Mouse (Mus musculus) liver, embryonic 14.5 days (tissue): ENCODE results near the gene B430305J03Rik. TPM values are rescaled to one million over a fixed set of nuclear protein-coding genes. Genes with fewer than 3 reads are reported as not detected.

Source experiments
- ATAC-seq: fragments of 200-750 bp; cut with Nextera tagmentation; 2 replicates; pipeline ENCODE4 v1.8.0; 2017; ENCODE audit warnings: moderate number of reproducible peaks, mild to moderate bottlenecking, moderate library complexity; ENCODE audit not compliant: insufficient read depth
- DNase-seq, 3 experiments: peaks; one replicate each; pipeline ENCODE4 v3.0.0-alpha.2; 2012 to 2013; ENCODE audit warnings: low read depth in 3 of 3, low spot score in 3 of 3
- H3K27ac ChIP-seq: fragments of 300-500 bp; sonication (generic); 2 replicates; pipeline ENCODE4 v1.5.1; 2014; ENCODE audit warnings: moderate library complexity, mild to moderate bottlenecking, control low read depth, inconsistent platforms
- H3K27me3 ChIP-seq: fragments of 300-500 bp; sonication (generic); 2 replicates; pipeline ENCODE4 v1.6.1; 2014; ENCODE audit warnings: mild to moderate bottlenecking, low read length, moderate library complexity; ENCODE audit not compliant: control insufficient read depth, insufficient read depth
- H3K36me3 ChIP-seq: fragments of 300-500 bp; sonication (generic); replicated peaks from 2 replicates; pipeline ENCODE4 v1.6.1; 2014; ENCODE audit warnings: low read depth; ENCODE audit not compliant: control insufficient read depth, insufficient read depth
- H3K4me1 ChIP-seq, 2 experiments: fragments of 200-500 bp in 1 of 2; fragments of 300-500 bp in 1 of 2; sonication (generic) in 1 of 2; replicated peaks; 2 replicates each; pipeline ENCODE4 v1.6.1; 2012 to 2014; ENCODE audit warnings: antibody characterized with exemption in 1 of 2, inconsistent platforms in 1 of 2, low read length in 1 of 2; ENCODE audit not compliant: control insufficient read depth in 2 of 2, insufficient read depth in 2 of 2
- H3K4me2 ChIP-seq: fragments of 300-500 bp; sonication (generic); 2 replicates; pipeline ENCODE4 v1.6.1; 2014; ENCODE audit warnings: low read depth, mild to moderate bottlenecking, control low read depth, moderate library complexity
- H3K4me3 ChIP-seq, 2 experiments: fragments of 200-500 bp in 1 of 2; fragments of 300-500 bp in 1 of 2; sonication (generic) in 1 of 2; 2 replicates each; pipeline ENCODE4 v1.5.1; 2012 to 2014; ENCODE audit warnings: low read depth in 2 of 2, low read length in 2 of 2, mild to moderate bottlenecking in 2 of 2, control low read depth in 1 of 2, inconsistent platforms in 1 of 2, moderate library complexity in 1 of 2; ENCODE audit not compliant: insufficient read depth in 1 of 2
- H3K9ac ChIP-seq: fragments of 300-500 bp; sonication (generic); replicated peaks from 2 replicates; pipeline ENCODE4 v1.6.1; 2014; ENCODE audit warnings: mild to moderate bottlenecking, control low read depth, moderate library complexity
- H3K9me3 ChIP-seq: fragments of 300-500 bp; sonication (generic); 2 replicates; pipeline ENCODE4 v1.6.1; 2016; ENCODE audit warnings: low read length, mixed read lengths; ENCODE audit not compliant: control insufficient read depth
- CTCF ChIP-seq: IDR thresholded peaks from 2 replicates; pipeline ENCODE4 v1.5.1; 2016; ENCODE audit warnings: antibody characterized with exemption, low read depth, control low read depth
- EP300 ChIP-seq: IDR thresholded peaks from 2 replicates; pipeline ENCODE4 v1.6.1; 2016; ENCODE audit warnings: antibody characterized with exemption, low read depth
- WGBS: fragments of 180-500 bp; shearing (Covaris S2); extraction: QIAGEN DNeasy Blood & Tissue Kit; methylation state at CpG from one replicate; pipeline ENCODE4 v1.1.7; 2014; ENCODE audit not compliant: insufficient replicate concordance; 5-methylcytosine and 5-hydroxymethylcytosine counted together
- polyA plus RNA-seq, 2 experiments: library from polyadenylated mRNA; depleted of rRNA in 1 of 2; stranded (reverse) in 1 of 2; unstranded in 1 of 2; fragments of >200 nt; fragmentation: Nextera tagmentation in 1 of 2; extraction: Ambion mirVana in 1 of 2; gene quantifications; 2 replicates each; pipeline versions ENCODE4 v1.2.1 to v1.2.3; 2012 to 2014

The B430305J03Rik gene
- polyA plus RNA-seq, 2 experiments = 0.04 TPM; not detected in 1

DNA sequence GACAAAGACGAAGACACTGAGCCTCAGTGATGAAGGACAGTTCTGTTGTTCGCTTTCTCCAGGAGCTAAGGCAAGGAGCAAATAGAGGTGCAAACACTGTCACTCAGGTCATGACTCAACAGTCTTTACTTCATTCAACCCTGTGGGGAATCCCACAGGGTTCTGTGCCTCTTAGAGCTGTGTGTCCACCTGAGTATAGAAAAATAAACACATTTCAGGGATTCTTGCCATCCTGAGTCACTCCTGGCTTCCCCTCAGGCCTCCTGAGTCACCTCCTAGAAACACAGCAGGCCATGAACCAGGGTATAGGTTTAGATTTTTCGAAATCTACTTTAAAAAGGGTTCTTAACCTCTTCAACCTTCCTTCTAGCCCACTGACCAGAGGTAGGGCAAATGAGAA is 29.6 kb upstream of the B430305J03Rik start:
- Histone ChIP-seq H3K36me3 (no peaks in the 10 kb centered on the region), H3K9me3 (no peaks in the 10 kb centered on the region), H3K4me1 (peaks cover 7 to 16% of the 10 kb centered on the region in 2 experiments; a peak in 3 of 4 replicates), H3K4me3 (no peak overlapping the region), H3K27me3 (no peaks in the 10 kb centered on the region), H3K4me2 (no peak overlapping the region), H3K9ac (no peak overlapping the region), H3K27ac (no peak overlapping the region)
- ATAC-seq (no peak), DNase-seq (no peak)
- WGBS = 67% methylated on average over 3 of the region's 3 CpGs
- no peak for TF ChIP-seq EP300
- no peak for TF ChIP-seq CTCF

GRCm38 (mm10) chr3:61393520-61393919 is 27.8 kb upstream of the B430305J03Rik start:
- no peak overlapping the region for H3K9ac ChIP-seq
- H3K4me1 ChIP-seq = peaks cover 7 to 16% of the 10 kb centered on the region in 2 experiments; a peak in 3 of 4 replicates
- H3K36me3 ChIP-seq = no peaks in the 10 kb centered on the region
- H3K27me3 ChIP-seq = no peaks in the 10 kb centered on the region
- no peaks in the 10 kb centered on the region for H3K9me3 ChIP-seq
- no peak overlapping the region for H3K4me2 ChIP-seq
- 31% methylated on average over 3 of the region's 3 CpGs for WGBS
- DNase-seq = no peak
- no peak for ATAC-seq
- no peak overlapping the region for H3K27ac ChIP-seq
- TF ChIP-seq EP300 (no peak), CTCF (no peak)
- H3K4me3 ChIP-seq = no peak overlapping the region

DNA sequence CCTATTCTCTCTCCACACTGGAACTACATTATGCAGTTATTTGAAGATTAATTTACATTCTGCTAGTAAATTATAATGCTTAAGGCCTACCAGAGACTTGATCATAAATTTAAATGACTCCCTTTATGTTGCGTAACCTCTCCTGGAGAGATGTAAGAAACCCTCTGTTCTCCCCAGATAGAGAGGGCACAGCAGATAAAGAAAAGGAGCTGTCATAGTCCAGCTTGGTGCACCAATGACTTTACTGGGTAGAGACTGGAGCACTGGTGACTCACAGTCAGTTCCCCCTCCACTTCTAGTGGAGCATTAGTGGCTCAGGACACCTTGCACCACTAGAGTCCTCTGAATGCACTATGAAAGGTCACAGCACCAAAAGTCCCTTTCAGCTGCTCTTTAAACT is 27.1 kb upstream of the B430305J03Rik start:
- no peak overlapping the region for H3K27ac ChIP-seq

DNA sequence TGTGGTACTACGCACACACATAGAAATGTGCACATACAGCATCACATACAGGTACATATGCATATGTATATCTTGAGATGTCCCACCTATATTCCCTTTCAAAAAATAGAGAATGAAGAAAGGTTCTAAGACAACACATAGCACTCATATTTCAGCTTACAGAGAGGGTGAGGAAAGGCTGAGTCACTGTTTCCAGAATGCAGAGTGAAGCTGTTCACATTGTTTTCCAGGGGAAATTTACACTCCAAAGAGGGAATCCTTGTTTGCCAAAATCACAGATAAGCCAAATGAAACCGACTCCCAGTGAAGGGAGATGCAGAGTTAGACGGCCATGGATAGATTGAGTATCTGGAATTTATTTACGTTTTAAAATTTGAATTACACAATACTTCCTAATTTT is 25.8 kb upstream of the B430305J03Rik start:
- Histone ChIP-seq H3K9me3 (no peaks in the 10 kb centered on the region), H3K4me1 (peaks cover 7 to 13% of the 10 kb centered on the region in 2 experiments; a peak in 3 of 4 replicates), H3K9ac (no peak overlapping the region), H3K27ac (no peak overlapping the region), H3K4me3 (no peak overlapping the region), H3K36me3 (no peaks in the 10 kb centered on the region), H3K27me3 (no peaks in the 10 kb centered on the region), H3K4me2 (no peak overlapping the region)
- WGBS = 53% methylated on average over 4 of the region's 4 CpGs
- TF ChIP-seq EP300 = no peak
- TF ChIP-seq CTCF = no peak
- no peak for ATAC-seq
- no peak for DNase-seq

More for the DNA sequence above, 27.1 kb upstream of the B430305J03Rik start:
- peaks cover 7 to 16% of the 10 kb centered on the region in 2 experiments; a peak in 3 of 4 replicates for H3K4me1 ChIP-seq
- peak; percentile 28 to 52 (median 44) for DNase-seq
- H3K36me3 ChIP-seq = no peaks in the 10 kb centered on the region
- no peak overlapping the region for H3K9ac ChIP-seq
- no peaks in the 10 kb centered on the region for H3K9me3 ChIP-seq
- TF ChIP-seq CTCF (no peak), EP300 (peak; percentile 57; the same call in 1 of the 2 replicates)
- no peak overlapping the region for H3K4me3 ChIP-seq
- no peak overlapping the region for H3K4me2 ChIP-seq
- peak; percentile 96 for ATAC-seq
- H3K27me3 ChIP-seq = no peaks in the 10 kb centered on the region
- WGBS = 10% methylated on average over 1 of the region's 1 CpGs

- Histone ChIP-seq H3K36me3 (no peaks in the 10 kb centered on the region), H3K4me2 (no peak overlapping the region), H3K9me3 (no peaks in the 10 kb centered on the region), H3K4me1 (no peaks in the 10 kb centered on the region; a peak in 1 of 4 replicates), H3K4me3 (no peak overlapping the region), H3K9ac (no peak overlapping the region), H3K27me3 (no peaks in the 10 kb centered on the region), H3K27ac (no peak overlapping the region)
- no peak for DNase-seq
- no peak for ATAC-seq
- WGBS = 48% methylated on average over 4 of the region's 4 CpGs
- TF ChIP-seq CTCF (no peak), EP300 (no peak)
These were observed 20.6 kb upstream of the B430305J03Rik start for GRCm38 (mm10) chr3:61386368-61386767.
